Mouse (Mus musculus) right cerebral cortex, postnatal 10 days (tissue): ENCODE measurements around the gene Hyal1.
A peak's percentile ranks its signal among the peaks of the same experiment; 100 is the strongest.
"Not testable (repeated sequence)": the region's sequence is repeated elsewhere in the genome, so short reads cannot be mapped to it uniquely, and the experiment has no call there.

Experiments
- DNase-seq, 2 experiments: peaks; one replicate each; pipeline ENCODE4 v3.0.0; 2021; ENCODE audit warnings: low spot score in 2 of 2

Hyal1 gene

DNA sequence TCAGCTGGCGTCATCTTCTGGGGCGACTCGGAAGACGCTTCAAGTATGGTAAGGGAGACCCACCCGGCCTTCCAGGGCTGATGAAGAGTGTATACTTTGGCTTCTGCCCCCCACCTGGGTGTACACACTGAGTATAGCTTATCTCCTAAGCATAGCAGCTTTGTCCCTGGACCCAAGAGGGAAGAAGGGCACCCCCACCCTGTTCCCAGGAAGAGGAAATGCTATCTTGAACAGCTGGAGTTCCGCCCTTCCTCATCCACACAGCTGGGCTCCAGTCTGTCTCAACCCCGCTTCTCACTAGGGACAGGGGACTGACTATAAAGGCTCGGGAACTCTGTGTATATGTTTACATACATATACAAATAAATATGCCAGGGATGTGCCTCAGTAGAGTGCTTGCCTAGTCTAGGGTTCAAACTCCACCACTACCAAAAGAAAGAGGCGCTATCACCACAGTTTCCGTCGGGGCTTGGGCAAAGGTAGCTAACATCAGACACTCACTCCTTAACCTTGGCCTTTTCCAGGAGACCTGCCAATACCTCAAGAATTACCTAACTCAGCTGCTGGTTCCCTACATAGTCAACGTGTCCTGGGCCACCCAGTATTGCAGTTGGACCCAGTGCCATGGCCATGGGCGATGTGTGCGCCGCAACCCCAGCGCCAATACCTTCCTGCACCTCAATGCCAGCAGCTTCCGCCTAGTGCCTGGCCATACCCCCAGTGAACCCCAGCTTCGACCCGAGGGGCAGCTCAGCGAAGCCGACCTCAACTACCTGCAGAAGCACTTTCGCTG, 5.0 kb upstream of the Hyal1 start:
- no peak for DNase-seq

DNA sequence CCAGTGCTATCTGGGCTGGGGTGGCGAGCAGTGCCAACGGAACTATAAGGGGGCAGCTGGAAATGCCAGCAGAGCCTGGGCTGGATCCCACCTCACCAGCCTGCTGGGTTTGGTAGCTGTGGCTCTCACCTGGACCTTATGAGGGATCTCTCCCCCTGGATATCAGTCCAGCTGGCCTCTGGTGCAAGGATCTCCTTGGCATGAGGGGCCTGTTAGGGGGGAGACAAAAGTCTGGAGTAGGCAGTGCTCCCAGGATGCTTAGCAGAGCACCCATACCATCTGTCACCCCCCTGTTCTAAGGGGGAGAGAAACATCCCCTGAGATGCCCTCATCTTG, 4.4 kb upstream of the Hyal1 start:
- no peak for DNase-seq

DNA sequence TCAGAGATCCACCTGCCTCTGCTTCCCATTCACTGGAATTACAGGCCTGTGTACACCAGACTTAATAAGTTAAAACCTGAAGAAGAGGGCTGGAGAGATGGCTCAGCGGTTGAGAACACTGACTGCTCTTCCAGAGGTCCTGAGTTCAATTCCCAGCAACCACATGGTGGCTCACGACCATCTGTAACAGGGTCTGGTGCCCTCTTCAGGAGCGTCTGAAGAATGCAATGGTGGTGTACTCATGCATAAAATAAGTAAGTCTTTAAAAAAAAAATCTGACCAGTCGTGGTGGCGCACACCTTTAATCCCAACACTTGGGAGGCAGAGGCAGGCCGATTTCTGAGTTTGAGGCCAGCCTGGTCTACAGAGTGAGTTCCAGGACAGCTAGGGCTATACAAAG, 3.0 kb upstream of the Hyal1 start:
- not testable (repeated sequence) for DNase-seq

DNA sequence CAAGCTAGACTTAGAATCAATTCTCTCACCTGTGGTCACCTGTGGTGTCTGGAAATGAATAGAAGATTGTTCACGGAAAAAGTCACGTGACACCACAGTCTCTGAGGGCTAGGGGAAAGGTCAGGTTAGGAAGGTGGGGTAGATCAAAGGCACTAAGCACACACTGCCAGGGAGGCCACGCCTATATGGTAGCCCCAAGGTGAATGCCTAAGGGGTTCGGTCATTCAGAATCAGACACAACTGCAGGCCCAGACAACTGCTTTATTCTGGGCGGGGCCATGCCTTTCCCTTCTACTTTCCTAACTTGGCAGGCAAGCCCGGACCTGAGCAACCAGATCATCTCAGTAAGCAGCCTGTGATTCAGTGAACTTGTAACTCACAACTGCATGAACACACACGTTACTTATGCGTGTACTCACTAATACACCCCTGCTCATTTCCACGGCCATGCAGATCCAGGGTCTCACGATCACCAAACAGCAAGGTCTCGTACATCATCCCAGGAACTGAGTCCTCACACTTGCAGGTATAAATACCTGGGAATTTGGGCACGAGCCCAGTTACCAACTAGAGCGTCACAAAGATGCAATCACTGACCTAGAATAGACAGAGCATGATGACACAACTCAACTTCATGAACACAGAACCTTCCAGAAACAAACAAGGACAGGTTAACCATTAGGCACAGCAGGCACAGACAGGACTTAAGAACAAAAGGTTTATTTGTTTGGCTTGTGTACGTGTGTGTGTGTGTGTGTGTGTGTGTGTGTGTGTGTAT, 959 bp upstream of the Hyal1 start:
- no peak for DNase-seq

DNA sequence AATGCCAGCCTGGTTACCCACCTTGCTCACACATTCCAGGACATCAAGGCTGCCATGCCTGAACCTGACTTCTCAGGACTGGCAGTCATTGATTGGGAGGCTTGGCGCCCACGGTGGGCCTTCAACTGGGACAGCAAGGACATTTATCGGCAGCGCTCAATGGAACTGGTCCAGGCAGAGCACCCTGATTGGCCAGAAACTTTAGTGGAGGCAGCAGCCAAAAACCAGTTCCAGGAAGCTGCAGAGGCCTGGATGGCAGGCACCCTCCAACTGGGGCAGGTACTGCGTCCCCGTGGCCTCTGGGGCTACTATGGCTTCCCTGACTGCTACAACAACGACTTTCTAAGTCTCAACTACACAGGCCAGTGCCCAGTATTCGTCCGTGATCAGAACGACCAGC, 1.1 kb downstream of the Hyal1 start:
- DNase-seq: no peak

DNA sequence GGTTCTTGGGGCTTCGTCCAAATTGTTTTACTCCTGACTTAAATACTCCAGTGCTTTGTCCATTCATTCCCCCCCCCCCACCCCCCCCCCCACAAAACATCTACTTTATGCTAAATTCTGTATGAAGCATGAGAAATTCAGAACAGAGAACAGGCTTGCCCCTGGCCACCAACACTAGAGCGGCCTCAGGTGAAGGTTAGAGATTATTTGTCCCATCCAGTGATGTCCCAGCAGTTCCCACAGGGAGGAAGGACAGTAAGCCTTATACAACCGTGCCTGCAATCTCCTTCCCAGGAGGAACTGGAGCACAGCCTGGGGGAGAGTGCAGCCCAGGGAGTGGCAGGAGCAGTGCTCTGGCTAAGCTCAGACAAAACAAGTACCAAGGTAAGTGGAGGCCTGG, 1.9 kb downstream of the Hyal1 start, which contains the start of gene Naa80:
TSS of gene Naa80 (plus strand) at position 301 of the 400 bp plus-strand sequence.
- DNase-seq: no peak

DNA sequence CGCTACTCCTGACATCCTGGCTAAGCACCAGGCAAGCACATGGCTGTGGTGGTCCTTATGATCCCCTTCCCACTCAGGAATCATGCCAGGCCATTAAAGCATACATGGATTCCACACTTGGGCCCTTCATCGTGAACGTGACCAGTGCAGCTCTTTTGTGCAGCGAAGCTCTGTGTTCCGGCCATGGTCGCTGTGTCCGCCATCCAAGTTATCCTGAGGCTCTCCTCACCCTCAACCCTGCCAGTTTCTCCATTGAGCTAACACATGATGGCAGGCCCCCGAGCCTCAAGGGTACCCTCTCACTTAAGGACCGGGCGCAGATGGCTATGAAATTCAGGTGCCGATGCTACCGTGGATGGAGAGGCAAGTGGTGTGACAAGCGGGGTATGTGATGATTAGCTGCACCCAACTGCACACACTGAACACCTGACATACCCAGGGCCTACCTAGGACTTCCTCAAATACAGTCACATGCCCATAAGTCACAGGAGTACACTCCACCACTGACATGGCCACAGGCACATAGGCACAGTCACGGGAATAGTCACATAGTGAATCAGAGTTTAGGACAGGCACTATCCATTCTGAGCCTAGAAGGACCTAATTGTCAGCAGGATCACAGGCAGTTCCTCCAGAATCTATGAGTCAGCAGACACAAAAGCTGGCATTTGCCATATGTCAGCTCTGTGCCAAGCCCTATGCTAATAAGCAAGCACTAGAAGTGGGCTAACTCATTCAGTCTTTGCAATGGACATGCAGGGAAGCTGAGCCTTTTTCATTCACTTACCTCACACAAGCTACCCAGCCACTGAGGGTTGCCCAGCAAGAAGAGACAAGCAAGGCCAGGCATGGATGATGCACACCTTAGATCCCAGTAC, 2.5 kb downstream of the Hyal1 start:
- DNase-seq: no peak

DNA sequence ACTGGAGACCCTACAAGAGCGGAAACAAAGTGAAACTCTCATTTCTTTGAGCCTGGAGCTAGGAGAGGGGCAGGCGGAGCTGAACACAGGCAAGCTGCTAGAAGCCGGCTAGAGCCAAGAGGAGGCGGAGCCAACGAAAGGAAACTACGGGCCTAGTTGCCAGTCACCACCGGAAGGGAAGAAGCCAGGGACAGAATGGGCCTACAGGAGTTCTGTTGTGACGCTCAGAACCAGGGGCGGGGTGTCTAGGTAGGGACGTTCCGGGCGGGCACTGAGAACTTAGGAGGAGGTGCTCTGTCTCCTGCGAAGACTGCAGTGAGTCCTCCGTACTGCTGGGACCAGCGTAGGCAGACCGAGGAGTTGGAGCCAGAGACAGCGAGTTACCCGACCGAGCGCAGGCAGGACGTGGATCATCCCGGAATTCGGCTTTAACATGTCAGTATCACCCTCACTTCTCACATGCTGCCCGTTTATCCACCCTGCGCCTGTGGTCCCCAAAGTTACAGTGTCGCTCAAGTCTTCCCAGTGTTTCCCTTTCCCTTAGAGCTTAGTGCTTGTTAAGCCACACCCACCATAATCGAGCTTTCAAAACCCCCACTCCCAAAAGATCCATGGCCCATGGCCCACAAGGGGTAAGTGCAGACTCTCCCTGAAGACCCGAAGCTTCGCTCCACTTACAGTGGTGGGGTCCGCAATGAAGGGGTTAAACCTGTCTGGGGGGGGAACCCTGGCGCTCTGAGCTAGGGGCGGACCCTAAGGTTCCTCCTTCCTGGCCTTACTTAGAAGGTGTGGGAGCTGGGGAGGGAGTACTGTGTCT, 4.0 kb downstream of the Hyal1 start, which contains the start of gene Hyal3:
TSS of gene Hyal3 (plus strand) at position 318 of the 817 bp plus-strand sequence.
- DNase-seq: peak; percentile 93 to 94

DNA sequence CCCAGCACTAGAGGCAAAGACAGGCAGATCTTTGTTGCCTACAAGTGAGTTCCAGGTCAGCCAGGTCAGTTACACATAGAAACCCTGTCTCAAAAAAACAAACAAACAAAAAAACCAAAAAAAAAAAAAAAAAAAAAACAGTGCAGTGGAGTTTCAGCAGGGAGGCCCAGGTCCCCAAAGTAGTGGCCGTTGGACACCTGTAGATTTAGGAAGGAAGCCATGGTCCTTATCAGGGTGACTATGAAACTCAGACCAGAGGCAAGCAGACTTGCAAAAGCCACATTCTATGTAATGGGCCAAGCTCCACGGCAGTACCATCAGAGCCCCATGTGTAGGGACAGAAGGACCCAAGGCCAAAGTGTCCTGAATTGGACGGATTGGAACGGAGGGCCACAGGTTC, 4.9 kb downstream of the Hyal1 start:
- no peak for DNase-seq

DNA sequence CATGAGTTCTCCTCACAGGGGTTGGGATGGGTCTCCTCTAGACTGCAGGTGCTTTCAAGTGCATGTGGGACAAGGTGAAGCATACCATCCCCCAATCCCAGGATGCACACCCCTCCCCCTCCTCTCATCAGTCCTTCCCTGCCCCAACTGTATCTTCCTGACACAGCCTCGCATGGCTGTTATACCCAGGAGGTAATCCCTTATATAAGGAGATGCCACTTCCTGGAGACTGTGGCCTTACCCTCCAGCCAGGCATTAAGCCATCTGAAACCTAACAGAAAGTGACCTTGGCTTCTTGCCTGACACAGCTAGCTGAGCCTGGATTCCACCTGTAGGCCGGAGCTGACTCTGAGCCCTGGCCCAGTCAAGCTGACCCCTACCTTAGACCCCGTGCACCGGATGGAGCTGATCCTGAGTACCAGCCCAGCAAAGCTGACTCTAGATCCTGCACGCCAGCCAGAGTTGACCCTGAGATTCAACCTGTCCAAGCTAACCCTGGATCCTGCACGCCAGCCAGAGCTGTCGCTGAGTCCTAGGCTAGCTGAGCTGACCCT, 5.9 kb downstream of the Hyal1 start:
- DNase-seq: no peak

DNA sequence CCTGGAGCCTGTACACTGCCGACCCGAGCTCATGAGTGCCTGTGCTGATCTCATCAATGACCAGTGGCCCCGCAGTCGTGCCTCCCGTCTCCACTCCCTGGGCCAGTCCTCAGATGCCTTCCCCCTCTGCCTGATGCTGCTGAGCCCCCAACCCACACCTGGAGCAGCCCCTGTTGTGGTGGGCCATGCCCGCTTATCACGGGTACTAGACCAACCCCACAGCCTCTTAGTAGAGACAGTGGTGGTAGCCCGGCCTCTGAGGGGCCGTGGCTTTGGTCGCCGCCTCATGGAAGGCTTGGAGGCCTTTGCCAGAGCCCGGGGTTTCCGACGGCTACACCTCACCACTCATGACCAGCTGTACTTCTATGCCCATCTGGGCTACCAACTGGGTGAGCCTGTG, 6.4 kb downstream of the Hyal1 start:
- DNase-seq: no peak

DNA sequence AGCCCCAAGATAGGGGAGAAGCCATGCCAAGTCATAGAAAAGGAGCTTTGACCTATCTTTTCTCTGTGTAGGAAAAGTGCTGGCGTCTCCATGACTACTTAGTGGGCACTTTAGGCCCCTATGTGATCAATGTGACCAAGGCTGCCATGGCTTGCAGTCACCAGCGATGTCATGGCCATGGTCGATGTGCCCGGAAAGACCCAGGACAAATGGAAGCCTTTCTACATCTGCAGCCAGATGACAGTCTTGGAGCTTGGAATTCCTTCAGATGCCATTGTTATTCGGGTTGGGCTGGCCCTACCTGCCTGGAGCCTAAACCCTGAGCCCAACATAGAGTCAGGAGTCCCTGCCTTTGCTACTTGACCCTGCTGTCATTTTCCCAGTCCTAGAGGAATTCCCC, 9.8 kb downstream of the Hyal1 start:
- no peak for DNase-seq

DNA sequence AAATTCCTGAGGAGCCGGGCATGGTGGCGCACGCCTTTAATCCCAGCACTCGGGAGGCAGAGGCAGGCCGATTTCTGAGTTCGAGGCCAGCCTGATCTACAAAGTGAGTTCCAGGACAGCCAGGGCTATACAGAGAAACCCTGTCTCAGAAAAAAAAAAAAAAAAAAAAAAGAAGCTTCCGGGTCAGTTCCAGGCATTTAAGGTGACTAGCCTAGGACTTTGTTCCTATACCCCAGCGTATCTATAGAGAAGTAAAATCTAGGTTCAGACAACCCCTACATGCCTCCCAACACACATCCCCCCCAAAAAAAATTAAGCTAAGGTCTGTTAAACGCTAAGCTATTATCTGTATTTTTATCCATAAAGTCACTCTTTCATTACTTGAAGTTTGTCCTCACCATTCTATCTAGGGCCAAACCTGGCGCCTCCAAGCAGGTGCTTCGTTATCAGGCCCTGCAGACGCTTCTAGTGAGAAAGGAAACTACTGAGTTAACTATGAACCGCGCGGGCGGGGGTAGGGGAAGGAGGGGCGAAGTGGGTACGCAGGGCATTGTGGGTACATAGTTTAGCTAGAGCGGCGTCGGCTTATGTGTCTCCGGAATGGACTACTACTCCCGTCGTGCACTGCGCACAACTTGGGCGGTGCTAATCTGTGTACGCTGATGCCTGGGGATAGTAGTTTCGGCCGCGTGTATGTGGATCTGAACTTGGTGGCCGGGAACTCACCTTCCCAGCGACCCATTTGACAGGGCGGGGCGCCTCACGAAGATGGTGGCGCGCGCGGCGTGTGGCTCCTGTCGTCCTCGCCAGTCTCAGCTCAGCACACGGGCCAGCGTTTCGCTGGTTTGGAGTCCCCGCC, 10.5 kb downstream of the Hyal1 start, which contains the start of gene Ifrd2:
TSS of gene Ifrd2 (plus strand) at position 669 of the 859 bp plus-strand sequence.
- peak; percentile 98 to 99 for DNase-seq

DNA sequence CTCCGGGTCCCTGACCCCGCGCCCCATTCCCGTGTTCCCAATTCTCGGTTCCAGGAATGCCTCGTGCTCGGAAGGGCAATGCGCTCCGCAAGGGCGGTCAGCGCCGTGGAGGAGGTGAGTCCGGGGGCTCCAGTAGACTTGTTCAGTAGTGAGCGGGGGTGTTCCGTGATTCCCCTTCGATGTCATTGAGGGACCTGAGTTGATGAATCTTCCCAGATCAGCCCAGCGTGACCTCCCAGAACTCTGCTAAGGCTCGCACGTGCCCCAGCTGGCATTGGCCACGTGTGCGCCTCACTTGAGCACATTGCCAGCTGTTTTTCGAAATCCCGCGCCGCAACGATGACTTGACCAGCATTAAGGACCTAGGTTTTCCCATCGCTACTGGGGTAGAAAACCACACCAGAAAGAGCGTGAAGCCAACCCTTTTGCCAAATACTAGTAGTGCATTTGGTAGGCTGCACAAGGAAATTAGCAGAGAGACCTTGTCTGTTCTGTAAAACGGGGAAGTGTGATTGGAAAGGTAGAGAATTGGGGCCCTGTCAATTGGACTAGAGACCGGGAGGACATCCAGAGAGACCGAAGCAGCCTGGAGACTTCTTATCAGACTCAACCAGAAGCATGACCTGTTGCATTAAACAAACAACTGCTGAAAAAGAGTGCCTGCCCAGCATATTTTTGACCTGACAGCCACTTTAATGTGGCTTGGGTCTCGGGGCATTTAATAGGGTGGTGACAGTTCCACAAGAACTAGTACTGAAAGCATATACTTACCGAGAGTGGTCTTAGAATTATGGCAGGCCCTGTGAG, 11.3 kb downstream of the Hyal1 start:
- DNase-seq: peak; percentile 66 to 73

DNA sequence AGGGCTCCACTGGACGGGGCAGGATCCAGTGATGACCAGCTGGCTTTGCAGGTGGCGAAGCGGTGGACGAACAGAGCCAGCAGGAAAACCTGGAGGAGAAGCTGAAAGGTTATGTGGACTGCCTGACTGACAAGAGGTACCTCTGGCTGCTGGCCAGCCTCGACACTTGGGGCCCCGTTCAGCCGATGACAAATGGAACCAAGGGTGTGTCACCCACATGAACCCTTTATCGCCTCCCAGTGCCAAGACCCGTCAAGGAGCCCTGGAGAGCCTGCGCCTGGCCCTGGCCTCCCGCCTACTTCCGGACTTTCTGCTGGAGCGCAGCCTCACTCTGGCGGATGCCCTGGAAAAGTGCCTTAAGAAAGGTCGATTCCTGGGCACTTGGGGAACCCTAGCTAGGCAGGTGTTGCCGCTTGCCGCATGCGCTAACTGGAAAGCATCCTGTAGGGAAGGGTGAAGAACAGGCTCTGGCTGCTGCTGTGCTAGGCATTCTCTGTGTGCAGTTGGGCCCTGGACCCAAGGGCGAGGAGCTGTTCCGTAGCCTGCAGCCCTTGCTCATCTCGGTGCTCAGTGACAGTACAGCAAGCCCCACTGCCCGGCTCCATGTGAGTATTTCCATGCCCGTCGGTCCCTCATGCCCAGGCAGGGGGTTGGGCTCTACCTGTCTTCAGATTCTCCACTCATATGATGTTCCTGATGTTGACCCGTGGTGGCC, 13.5 kb downstream of the Hyal1 start:
- DNase-seq: no peak

DNA sequence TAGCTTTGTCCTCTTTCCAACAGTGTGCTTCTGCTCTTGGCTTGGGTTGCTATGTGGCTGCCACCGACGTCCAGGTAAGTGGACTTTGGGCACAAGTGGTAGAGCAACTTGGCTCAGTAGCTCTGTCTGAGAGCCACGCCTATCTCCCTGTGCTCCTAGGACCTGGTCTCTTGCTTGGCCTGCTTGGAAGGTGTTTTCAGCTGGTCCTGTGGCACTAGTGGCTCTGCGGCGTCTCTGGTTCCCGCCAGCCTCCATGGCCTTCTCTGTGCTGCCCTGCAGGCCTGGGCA, 14.0 kb downstream of the Hyal1 start:
- no peak for DNase-seq

DNA sequence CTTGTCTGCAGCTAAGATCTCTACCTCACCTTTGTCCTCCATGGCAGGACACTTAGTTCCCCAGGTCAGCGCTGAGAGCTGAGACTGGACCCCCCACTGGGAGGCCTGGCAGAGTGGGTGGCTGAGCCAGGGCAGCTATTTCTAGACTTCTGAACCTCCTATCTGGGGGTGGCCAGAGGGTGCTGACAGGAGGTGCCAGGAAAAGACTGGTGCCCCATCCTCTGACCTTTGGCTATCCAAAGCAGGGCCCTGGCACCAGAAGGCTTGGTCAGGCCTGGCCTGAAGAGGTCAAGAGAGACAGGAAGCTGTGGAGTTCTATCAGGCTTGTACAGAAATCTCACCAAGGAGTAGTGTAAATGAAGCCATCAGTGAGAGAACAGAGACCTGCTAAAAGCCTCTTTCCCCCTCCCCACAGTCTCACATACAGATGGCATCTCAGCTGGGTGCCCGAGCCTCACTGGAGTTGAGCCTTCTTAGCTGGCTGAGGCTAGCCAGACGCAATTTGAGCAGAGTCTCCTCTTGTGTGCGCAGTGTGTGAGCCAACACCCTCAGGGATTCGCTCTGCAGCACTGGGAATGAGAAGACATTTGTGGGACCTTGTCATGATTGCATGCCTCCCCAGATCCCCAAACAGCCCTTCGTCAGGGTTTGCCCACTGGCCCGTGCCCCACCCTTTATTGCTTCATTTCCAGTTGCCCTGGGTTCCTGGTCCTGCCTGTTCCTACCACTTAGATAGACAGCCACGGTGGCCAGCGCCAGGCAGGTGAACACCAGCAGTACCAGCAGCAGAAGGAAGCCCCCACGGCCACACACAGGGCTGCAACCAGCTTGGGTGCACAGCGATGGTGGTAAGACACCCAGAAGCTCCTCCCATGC, 16.6 kb downstream of the Hyal1 start:
- DNase-seq: no peak
